Mouse (Mus musculus) bone marrow, adult 2 months (tissue): ENCODE data around the gene Pde4d. TPM values are rescaled to one million over a fixed set of nuclear protein-coding genes. Genes with fewer than 3 reads are reported as not detected.

Experiments used
- H3K27ac ChIP-seq: fragments of 200-500 bp; 2 replicates; pipeline ENCODE4 v1.5.1; 2012; ENCODE audit warnings: low read depth, mild to moderate bottlenecking, control low read depth, inconsistent platforms, low read length; ENCODE audit not compliant: control insufficient read depth, poor library complexity, insufficient read depth
- H3K4me1 ChIP-seq: fragments of 200-500 bp; 2 replicates; pipeline ENCODE4 v1.6.1; 2011; ENCODE audit warnings: low read length; ENCODE audit not compliant: control insufficient read depth, insufficient read depth
- H3K4me3 ChIP-seq: fragments of 200-500 bp; replicated peaks from 2 replicates; pipeline ENCODE3; 2011; ENCODE audit warnings: mild to moderate bottlenecking, low read depth, low read length, control low read depth; ENCODE audit not compliant: control insufficient read depth
- CTCF ChIP-seq: fragments of 200-500 bp; IDR thresholded peaks from 2 replicates; pipeline ENCODE4 v1.5.1; 2011; ENCODE audit warnings: low read length, control low read depth; ENCODE audit not compliant: control insufficient read depth, insufficient read depth
- POLR2A ChIP-seq: fragments of 200-500 bp; IDR thresholded peaks from 2 replicates; pipeline ENCODE4 v1.6.1; 2011; ENCODE audit warnings: low read depth, mild to moderate bottlenecking, control low read depth, low read length, borderline replicate concordance; ENCODE audit not compliant: control insufficient read depth
- WGBS: fragments of 180-500 bp; shearing (Covaris S2); methylation state at CpG from one replicate; pipeline ENCODE4 v1.1.7; 2018; 5-methylcytosine and 5-hydroxymethylcytosine counted together
- polyA plus RNA-seq: library from polyadenylated mRNA; stranded (reverse); fragments of >200 nt; gene quantifications from 2 replicates; pipeline ENCODE4 v1.2.4, GENCODE M21; 2011; ENCODE audit warnings: low replicate concordance; ENCODE audit not compliant: missing spikeins, insufficient read depth, insufficient read length

Pde4d gene
- polyA plus RNA-seq, 1 experiment, result 17.6 TPM

- no peak overlapping the region for H3K4me3 ChIP-seq
- TF ChIP-seq POLR2A (no peak), CTCF (no peak)
- 66% methylated on average over 10 of the region's 10 CpGs for WGBS
- peaks cover 1% of the 10 kb centered on the region; the same call in 1 of the 2 replicates for H3K4me1 ChIP-seq
- peak overlapping the region; percentile 27; the same call in 1 of the 2 replicates for H3K27ac ChIP-seq
Observed at GRCm38 (mm10) chr13:109683001-109683400, 1233.3 kb downstream of the Pde4d start.

- Histone ChIP-seq H3K4me1 (peaks cover 1% of the 10 kb centered on the region; the same call in 1 of the 2 replicates), H3K27ac (peak overlapping the region; percentile 61; the same call in 1 of the 2 replicates), H3K4me3 (peak overlapping the region; percentile 76)
- TF ChIP-seq CTCF (no peak), POLR2A (no peak)
- WGBS, result 33% methylated on average over 3 of the region's 3 CpGs
Observed at GRCm38 (mm10) chr13:109684985-109685295, 1235.2 kb downstream of the Pde4d start.

GRCm38 (mm10) chr13:109685296-109686115 is 1235.8 kb downstream of the Pde4d start:
- Histone ChIP-seq H3K27ac (peak overlapping the region; percentile 61), H3K4me1 (peaks cover 1% of the 10 kb centered on the region; the same call in 1 of the 2 replicates), H3K4me3 (peak overlapping the region; percentile 76)
- TF ChIP-seq CTCF (no peak), POLR2A (peak; percentile 30; the same call in 1 of the 2 replicates)
- under 1% methylated on average over 29 of the region's 29 CpGs for WGBS

GRCm38 (mm10) chr13:109686116-109686876 is 1236.5 kb downstream of the Pde4d start:
- peaks cover 1% of the 10 kb centered on the region; the same call in 1 of the 2 replicates for H3K4me1 ChIP-seq
- H3K27ac ChIP-seq, result peak overlapping the region; percentile 61
- peak overlapping the region; percentile 76 for H3K4me3 ChIP-seq
- WGBS, result 17% methylated on average over 4 of the region's 4 CpGs
- TF ChIP-seq POLR2A, result no peak
- no peak for TF ChIP-seq CTCF

- TF ChIP-seq CTCF (no peak), POLR2A (no peak)
- H3K27ac ChIP-seq, result no peak overlapping the region
- H3K4me3 ChIP-seq, result peak overlapping the region; percentile 43
- 37% methylated on average over 3 of the region's 3 CpGs for WGBS
- peaks cover 1% of the 10 kb centered on the region; the same call in 1 of the 2 replicates for H3K4me1 ChIP-seq
Observed at GRCm38 (mm10) chr13:109686906-109687305, 1237.2 kb downstream of the Pde4d start.

GRCm38 (mm10) chr13:109688195-109688594 is 1238.4 kb downstream of the Pde4d start:
- no peaks in the 10 kb centered on the region; the same call in 1 of the 2 replicates for H3K4me1 ChIP-seq
- H3K27ac ChIP-seq, result no peak overlapping the region
- no peak overlapping the region for H3K4me3 ChIP-seq
- TF ChIP-seq POLR2A (no peak), CTCF (no peak)
- WGBS, result 33% methylated on average over 2 of the region's 2 CpGs

GRCm38 (mm10) chr13:109689176-109689575 is 1239.4 kb downstream of the Pde4d start:
- Histone ChIP-seq H3K27ac (no peak overlapping the region), H3K4me3 (no peak overlapping the region), H3K4me1 (no peaks in the 10 kb centered on the region; the same call in 1 of the 2 replicates)
- WGBS, result 80% methylated on average over 3 of the region's 3 CpGs
- TF ChIP-seq POLR2A (no peak), CTCF (no peak)

GRCm38 (mm10) chr13:109690558-109690957 is 1240.8 kb downstream of the Pde4d start:
- TF ChIP-seq POLR2A (no peak), CTCF (no peak)
- Histone ChIP-seq H3K4me3 (no peak overlapping the region), H3K27ac (peak overlapping the region; percentile 48; the same call in 1 of the 2 replicates), H3K4me1 (no peaks in the 10 kb centered on the region)
- 69% methylated on average over 5 of the region's 5 CpGs for WGBS
